Comparison of ENCODE assay signal across 8 mouse cellular contexts in genomic region chr7:115615697-115616237, GRCm38 (mm10).
DNase-seq lines count a peak whose midpoint lies in the region; ATAC-seq and TF ChIP-seq lines count a peak whose summit lies in the region.

No protein-coding gene starts in this region.

- peak; percentile 59 for DNase-seq in A20 (ENCODE audit: low read depth, low spot score)
- DNase-seq in liver, embryonic 11.5 days (ENCODE audit: low spot score) = no peak
- peak; percentile 82 for DNase-seq in naive thymus-derived CD4-positive, alpha-beta T cell, adult 2 months (ENCODE audit: low read depth)
- no peak for DNase-seq in layer of hippocampus, adult 18-20 months (ENCODE audit: low spot score in 2 of 2)
- DNase-seq in layer of hippocampus, adult 11-12 months (ENCODE audit: low spot score) = no peak
- no peak for DNase-seq in left cerebral cortex, adult 18-20 months (ENCODE audit: low spot score in 2 of 2)

- peak overlapping the region; percentile 49 for H3K4me2 ChIP-seq in heart, embryonic 11.5 days
- peak overlapping the region; percentile 17; the same call in 1 of the 2 replicates for H3K4me2 ChIP-seq in liver, embryonic 11.5 days

- no peaks in the 10 kb centered on the region for H3K36me3 ChIP-seq in heart, embryonic 11.5 days (ENCODE audit: control insufficient read depth, insufficient read depth, low read length)
- H3K36me3 ChIP-seq in liver, embryonic 11.5 days (ENCODE audit: control insufficient read depth, insufficient read depth, low read length) = no peaks in the 10 kb centered on the region

- no peaks in the 10 kb centered on the region for H3K9me3 ChIP-seq in heart, embryonic 11.5 days (replicated peaks; ENCODE audit: control insufficient read depth, low read length)
- no peaks in the 10 kb centered on the region for H3K9me3 ChIP-seq in liver, embryonic 11.5 days (ENCODE audit: control insufficient read depth, low read length)

- TF ChIP-seq CTCF in bone marrow macrophage, adult 2 months (IDR thresholded peaks at IDR 0.05; ENCODE audit: low read depth, low read length) = no peak

- no peak overlapping the region for H3K27ac ChIP-seq in bone marrow macrophage, adult 2 months (ENCODE audit: insufficient read depth, low read depth, low read length)
- H3K27ac ChIP-seq in heart, embryonic 11.5 days (ENCODE audit: low read depth, low read length) = peak overlapping the region; percentile 46; the same call in 1 of the 2 replicates
- H3K27ac ChIP-seq in liver, embryonic 11.5 days (ENCODE audit: low read depth, low read length) = no peak overlapping the region

- H3K4me3 ChIP-seq in bone marrow macrophage, adult 2 months (ENCODE audit: insufficient read depth, low read length) = peak overlapping the region; percentile 32
- peak overlapping the region; percentile 4; the same call in 1 of the 2 replicates for H3K4me3 ChIP-seq in heart, embryonic 11.5 days (ENCODE audit: low read depth, low read length)
- H3K4me3 ChIP-seq in liver, embryonic 11.5 days (ENCODE audit: low read depth, low read length) = no peak overlapping the region

- no peak for TF ChIP-seq POLR2A in bone marrow macrophage, adult 2 months (IDR thresholded peaks at IDR 0.05; ENCODE audit: borderline replicate concordance, low read depth, low read length)

- WGBS in heart, embryonic 11.5 days (ENCODE audit: insufficient replicate concordance) = 33% methylated on average over 10 of the region's 10 CpGs
- WGBS in liver, embryonic 11.5 days = 41% methylated on average over 10 of the region's 10 CpGs

- no peak for ATAC-seq in heart, embryonic 11.5 days (replicated peaks; ENCODE audit: insufficient number of reproducible peaks, low FRiP score, low TSS enrichment)
- no peak for ATAC-seq in liver, embryonic 11.5 days (replicated peaks; ENCODE audit: low FRiP score)

- H3K4me1 ChIP-seq in bone marrow macrophage, adult 2 months (ENCODE audit: control insufficient read depth, insufficient read depth, low read length) = no peaks in the 10 kb centered on the region
- 0 out of 2 replicates have a peak, but pooled peaks cover 2% of the 10 kb centered on the region for H3K4me1 ChIP-seq in heart, embryonic 11.5 days (ENCODE audit: control insufficient read depth, insufficient read depth, low read length)
- H3K4me1 ChIP-seq in liver, embryonic 11.5 days (replicated peaks; ENCODE audit: control insufficient read depth, insufficient read depth, low read length) = no peaks in the 10 kb centered on the region

- H3K9ac ChIP-seq in heart, embryonic 11.5 days (ENCODE audit: low read depth, low read length) = peak overlapping the region; percentile 17; the same call in 1 of the 2 replicates
- H3K9ac ChIP-seq in liver, embryonic 11.5 days (ENCODE audit: low read depth, low read length) = no peak overlapping the region

- no peaks in the 10 kb centered on the region for H3K27me3 ChIP-seq in heart, embryonic 11.5 days (ENCODE audit: control insufficient read depth, insufficient read depth, low read length)
- H3K27me3 ChIP-seq in liver, embryonic 11.5 days (replicated peaks; ENCODE audit: control insufficient read depth, insufficient read depth, low read length) = no peaks in the 10 kb centered on the region

Comparison
In these comparisons a context has a peak if more than half of its experiments do, and no peak if none do; other contexts are left out.
1. DNase-seq: peak in A20 (single experiment) and naive thymus-derived CD4-positive, alpha-beta T cell, adult 2 months (single experiment); none in liver, embryonic 11.5 days (single experiment), layer of hippocampus, adult 18-20 months (0 of 2), layer of hippocampus, adult 11-12 months (single experiment) and left cerebral cortex, adult 18-20 months (0 of 2).